Mouse (Mus musculus): ENCODE measurements around the gene Phyh. TPM values are rescaled to one million over a fixed set of nuclear protein-coding genes. Genes with fewer than 3 reads are reported as not detected.
A peak's percentile ranks its signal among the peaks of the same experiment; 100 is the strongest.

Phyh gene
- polyA plus RNA-seq (2016; fragmentation: Nextera tagmentation; extraction: Ambion mirVana), result 50.0 and 55.9 TPM in 2 replicates

- peak within 1 kb of the TSS; percentile 46 for H3K4me3 ChIP-seq
- WGBS, result 5% methylated on average over 35 of the region's 35 CpGs
- H3K27ac ChIP-seq, result peak within 1 kb of the TSS; percentile 51
- H3K36me3 ChIP-seq, result no peaks in the 10 kb centered on the region
- no peaks in the 10 kb centered on the region for H3K27me3 ChIP-seq
- H3K9me3 ChIP-seq, result no peaks in the 10 kb centered on the region
- peak; percentile 96 for ATAC-seq (ENCODE audit: insufficient number of reproducible peaks, insufficient read depth, low FRiP score, low TSS enrichment)
- peak within 1 kb of the TSS; percentile 63 for H3K9ac ChIP-seq
- H3K4me1 ChIP-seq, result peaks cover 12% of the 10 kb centered on the region
- peak within 1 kb of the TSS; percentile 62 for H3K4me2 ChIP-seq (replicated peaks)
These were observed at the start of gene Phyh for GRCm38 (mm10) chr2:4918860-4919739. Phyh (plus strand) TSS chr2:4919019.

GRCm38 (mm10) chr2:4872740-4873139 lies 46.1 kb upstream of the Phyh start:
- H3K27me3 ChIP-seq, result no peaks in the 10 kb centered on the region
- no peak overlapping the region for H3K4me3 ChIP-seq
- H3K4me2 ChIP-seq (replicated peaks), result no peak overlapping the region
- no peak overlapping the region for H3K9ac ChIP-seq
- no peaks in the 10 kb centered on the region for H3K9me3 ChIP-seq
- ATAC-seq (ENCODE audit: insufficient number of reproducible peaks, insufficient read depth, low FRiP score, low TSS enrichment), result no peak
- no peaks in the 10 kb centered on the region for H3K4me1 ChIP-seq
- no peaks in the 10 kb centered on the region for H3K36me3 ChIP-seq
- H3K27ac ChIP-seq, result no peak overlapping the region
- 81% methylated on average over 9 of the region's 9 CpGs for WGBS

- H3K9ac ChIP-seq, result no peak overlapping the region
- H3K36me3 ChIP-seq, result no peaks in the 10 kb centered on the region
- no peak overlapping the region for H3K4me3 ChIP-seq
- H3K27me3 ChIP-seq, result no peaks in the 10 kb centered on the region
- H3K9me3 ChIP-seq, result no peaks in the 10 kb centered on the region
- no peak overlapping the region for H3K4me2 ChIP-seq (replicated peaks)
- WGBS, result 67% methylated on average over 6 of the region's 6 CpGs
- H3K4me1 ChIP-seq, result no peaks in the 10 kb centered on the region
- H3K27ac ChIP-seq, result no peak overlapping the region
- no peak for ATAC-seq (ENCODE audit: insufficient number of reproducible peaks, insufficient read depth, low FRiP score, low TSS enrichment)
These were observed 45.5 kb upstream of the Phyh start for GRCm38 (mm10) chr2:4873331-4873730.

- Histone ChIP-seq H3K36me3 (no peaks in the 10 kb centered on the region), H3K9ac (no peak overlapping the region), H3K4me2 (replicated peaks) (no peak overlapping the region), H3K27me3 (no peaks in the 10 kb centered on the region), H3K27ac (no peak overlapping the region), H3K4me3 (no peak overlapping the region), H3K4me1 (no peaks in the 10 kb centered on the region), H3K9me3 (no peaks in the 10 kb centered on the region)
- no peak for ATAC-seq (ENCODE audit: insufficient number of reproducible peaks, insufficient read depth, low FRiP score, low TSS enrichment)
- 54% methylated on average over 1 of the region's 1 CpGs for WGBS
These were observed 43.7 kb upstream of the Phyh start for GRCm38 (mm10) chr2:4875090-4875489.

GRCm38 (mm10) chr2:4876131-4876530 lies 42.7 kb upstream of the Phyh start:
- no peak for ATAC-seq (ENCODE audit: insufficient number of reproducible peaks, insufficient read depth, low FRiP score, low TSS enrichment)
- Histone ChIP-seq H3K4me1 (peaks cover 5% of the 10 kb centered on the region; the same call in 1 of the 2 replicates), H3K36me3 (no peaks in the 10 kb centered on the region), H3K27ac (no peak overlapping the region), H3K4me3 (no peak overlapping the region), H3K9ac (no peak overlapping the region), H3K9me3 (no peaks in the 10 kb centered on the region), H3K4me2 (replicated peaks) (no peak overlapping the region), H3K27me3 (no peaks in the 10 kb centered on the region)
- WGBS, result 63% methylated on average over 3 of the region's 3 CpGs

- H3K27me3 ChIP-seq, result no peaks in the 10 kb centered on the region
- peak overlapping the region; percentile 98 for H3K9ac ChIP-seq
- peak overlapping the region; percentile 58 for H3K4me2 ChIP-seq (replicated peaks)
- peak overlapping the region; percentile 100 for H3K27ac ChIP-seq
- peaks cover 14% of the 10 kb centered on the region for H3K4me1 ChIP-seq
- H3K36me3 ChIP-seq, result peaks cover 8% of the 10 kb centered on the region
- H3K9me3 ChIP-seq, result no peaks in the 10 kb centered on the region
- 3% methylated on average over 20 of the region's 20 CpGs for WGBS
- peak; percentile 31; the same call in 1 of the 2 replicates for ATAC-seq (ENCODE audit: insufficient number of reproducible peaks, insufficient read depth, low FRiP score, low TSS enrichment)
- H3K4me3 ChIP-seq, result peak overlapping the region; percentile 90
These were observed 38.0 kb upstream of the Phyh start for GRCm38 (mm10) chr2:4880737-4881349.

GRCm38 (mm10) chr2:4881350-4882248 lies 37.2 kb upstream of the Phyh start, which contains the start of gene Sephs1:
Sephs1 (plus strand) TSS chr2:4881564.
- peak within 1 kb of the TSS; percentile 98 for H3K9ac ChIP-seq
- H3K4me3 ChIP-seq, result peak within 1 kb of the TSS; percentile 90
- H3K27ac ChIP-seq, result peak within 1 kb of the TSS; percentile 100
- peaks cover 15% of the 10 kb centered on the region for H3K36me3 ChIP-seq
- H3K27me3 ChIP-seq, result no peaks in the 10 kb centered on the region
- peaks cover 14% of the 10 kb centered on the region for H3K4me1 ChIP-seq
- WGBS, result under 1% methylated on average over 70 of the region's 115 CpGs
- H3K9me3 ChIP-seq, result no peaks in the 10 kb centered on the region
- H3K4me2 ChIP-seq (replicated peaks), result peak within 1 kb of the TSS; percentile 58
- ATAC-seq (ENCODE audit: insufficient number of reproducible peaks, insufficient read depth, low FRiP score, low TSS enrichment), result peak; percentile 63

GRCm38 (mm10) chr2:4882249-4882791 lies 36.5 kb upstream of the Phyh start:
- H3K4me2 ChIP-seq (replicated peaks), result peak overlapping the region; percentile 58
- peak; percentile 54; the same call in 1 of the 2 replicates for ATAC-seq (ENCODE audit: insufficient number of reproducible peaks, insufficient read depth, low FRiP score, low TSS enrichment)
- H3K27me3 ChIP-seq, result no peaks in the 10 kb centered on the region
- H3K9me3 ChIP-seq, result no peaks in the 10 kb centered on the region
- peaks cover 14% of the 10 kb centered on the region for H3K4me1 ChIP-seq
- H3K9ac ChIP-seq, result peak overlapping the region; percentile 98
- H3K27ac ChIP-seq, result peak overlapping the region; percentile 100
- peaks cover 22% of the 10 kb centered on the region for H3K36me3 ChIP-seq
- under 1% methylated on average over 49 of the region's 63 CpGs for WGBS
- H3K4me3 ChIP-seq, result peak overlapping the region; percentile 90

- Histone ChIP-seq H3K27ac (peak overlapping the region; percentile 100), H3K36me3 (peaks cover 31% of the 10 kb centered on the region), H3K4me2 (replicated peaks) (peak overlapping the region; percentile 58), H3K27me3 (no peaks in the 10 kb centered on the region), H3K9me3 (no peaks in the 10 kb centered on the region), H3K4me1 (peaks cover 14% of the 10 kb centered on the region), H3K9ac (peak overlapping the region; percentile 98), H3K4me3 (peak overlapping the region; percentile 90)
- WGBS, result 1% methylated on average over 18 of the region's 18 CpGs
- ATAC-seq (ENCODE audit: insufficient number of reproducible peaks, insufficient read depth, low FRiP score, low TSS enrichment), result no peak
These were observed 35.7 kb upstream of the Phyh start for GRCm38 (mm10) chr2:4883009-4883704.

- Histone ChIP-seq H3K27me3 (no peaks in the 10 kb centered on the region), H3K4me2 (replicated peaks) (no peak overlapping the region), H3K36me3 (peaks cover 67% of the 10 kb centered on the region), H3K9me3 (no peaks in the 10 kb centered on the region), H3K4me3 (no peak overlapping the region), H3K9ac (no peak overlapping the region), H3K4me1 (peaks cover 9% of the 10 kb centered on the region), H3K27ac (no peak overlapping the region)
- WGBS, result 92% methylated on average over 6 of the region's 6 CpGs
- no peak for ATAC-seq (ENCODE audit: insufficient number of reproducible peaks, insufficient read depth, low FRiP score, low TSS enrichment)
These were observed 31.9 kb upstream of the Phyh start for GRCm38 (mm10) chr2:4886896-4887295.

Measured in embryonic facial prominence, embryonic 12.5 days (tissue).